8 mouse cellular contexts compared by ENCODE assay signal in the genomic region with DNA sequence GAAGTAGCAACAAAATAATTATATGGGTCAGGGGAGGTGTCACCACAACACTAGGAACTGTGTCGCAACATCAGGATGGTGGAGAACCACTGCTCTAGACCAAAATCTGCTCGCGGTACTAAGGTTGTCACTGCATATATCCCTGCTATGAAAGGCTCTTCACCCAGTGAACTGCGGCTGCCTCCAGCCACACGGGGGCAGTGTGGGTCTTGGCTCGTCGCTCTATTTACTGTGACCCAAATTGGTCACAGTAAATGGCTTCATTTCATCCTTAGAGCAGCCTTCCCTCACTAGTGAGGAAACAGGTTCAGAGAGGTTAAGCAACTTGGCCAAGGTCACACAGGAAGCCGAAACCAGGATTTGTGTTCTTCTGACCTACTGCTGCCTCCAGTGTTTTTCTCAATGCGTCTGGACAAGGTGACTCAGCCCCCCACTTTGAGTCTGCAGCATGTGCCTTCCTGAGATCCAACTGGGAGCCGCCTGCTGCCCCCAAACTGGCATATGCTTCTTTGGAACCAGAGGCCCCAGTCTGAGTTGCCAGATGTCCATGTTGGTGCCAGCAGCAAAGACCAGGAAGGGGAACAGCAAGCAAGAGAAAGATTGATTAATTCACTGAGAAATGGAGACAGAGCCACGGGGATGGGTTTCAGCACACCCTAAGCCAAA.
A peak's percentile ranks its signal among the peaks of the same experiment; 100 is the strongest.
DNase-seq lines count a peak whose midpoint lies in the region; ATAC-seq and TF ChIP-seq lines count a peak whose summit lies in the region.
"Had no signal": no experiment of that assay in that cellular context is flagged by ENCODE, and none has a peak within 500 bp of the region (broad histone marks: within the 10 kb centered on the region; RNA-seq: fewer than 3 reads in every experiment).

No protein-coding gene starts in this region.

- DNase-seq in A20 (ENCODE audit: low read depth, low spot score) (peak; percentile 64), ES-CJ7 (ENCODE audit: low read depth, low spot score) (peak; percentile 76)
- DNase-seq in cerebellum, adult 11 months, result peak; percentile 61
- peak; percentile 39 to 40 for DNase-seq in frontal cortex, postnatal 25 days (ENCODE audit: low spot score in 2 of 2)
- DNase-seq in kidney, postnatal 10 days, result peak; percentile 89
- peak in 2 of 3 experiments; percentile 9 to 22 for DNase-seq in liver, embryonic 14.5 days (ENCODE audit: low read depth in 3 of 3, low spot score in 3 of 3)
- peak; percentile 25 to 70 for DNase-seq in spleen, postnatal 4 days (ENCODE audit: low spot score in 2 of 2)

- H3K36me3 ChIP-seq in liver, embryonic 14.5 days (replicated peaks; ENCODE audit: control insufficient read depth, insufficient read depth, low read depth), result no peaks in the 10 kb centered on the region
- H3K36me3 ChIP-seq: heart, embryonic 15.5 days had no signal

- 33% methylated on average over 11 of the region's 11 CpGs for WGBS in liver, embryonic 14.5 days (ENCODE audit: insufficient replicate concordance)

- no peak for ATAC-seq in liver, embryonic 14.5 days (ENCODE audit: insufficient read depth)

- no peak overlapping the region for H3K4me3 ChIP-seq in liver, embryonic 14.5 days (ENCODE audit: insufficient read depth in 1 of 2, low read depth in 2 of 2, low read length in 2 of 2)
- H3K4me3 ChIP-seq: heart, embryonic 15.5 days had no signal

- peak; percentile 79 for TF ChIP-seq CTCF in liver, embryonic 14.5 days (IDR thresholded peaks at IDR 0.05; ENCODE audit: low read depth)

- H3K9me3 ChIP-seq in liver, embryonic 14.5 days (ENCODE audit: control insufficient read depth, low read length), result no peaks in the 10 kb centered on the region
- H3K9me3 ChIP-seq: heart, embryonic 15.5 days had no signal

- H3K4me2 ChIP-seq in liver, embryonic 14.5 days (ENCODE audit: low read depth), result no peak overlapping the region
- H3K4me2 ChIP-seq: heart, embryonic 15.5 days had no signal

- H3K27me3 ChIP-seq in liver, embryonic 14.5 days (ENCODE audit: control insufficient read depth, insufficient read depth, low read length), result no peaks in the 10 kb centered on the region
- H3K27me3 ChIP-seq: heart, embryonic 15.5 days had no signal

- TF ChIP-seq EP300 in liver, embryonic 14.5 days (IDR thresholded peaks at IDR 0.05; ENCODE audit: low read depth), result no peak

- no peak overlapping the region for H3K9ac ChIP-seq in liver, embryonic 14.5 days (replicated peaks)
- H3K9ac ChIP-seq: heart, embryonic 15.5 days had no signal

- no peak overlapping the region for H3K27ac ChIP-seq in liver, embryonic 14.5 days
- H3K27ac ChIP-seq: heart, embryonic 15.5 days had no signal

- H3K4me1 ChIP-seq in liver, embryonic 14.5 days (replicated peaks; ENCODE audit: control insufficient read depth in 2 of 2, insufficient read depth in 2 of 2, low read length in 1 of 2), result no peaks in the 10 kb centered on the region

Comparison
In these comparisons a context has a peak if more than half of its experiments do, and no peak if none do; other contexts are left out.
1. DNase-seq: peak in every context shown above with its lines; median percentile 89 in kidney, postnatal 10 days; 76 in ES-CJ7; 64 in A20; 61 in cerebellum, adult 11 months; 48 in spleen, postnatal 4 days; 40 in frontal cortex, postnatal 25 days; 16 in liver, embryonic 14.5 days.